Mouse (Mus musculus) heart, adult 9 months (tissue): ENCODE measurements around the gene Crtac1.

Experiments used
- DNase-seq, 2 experiments: peaks; one replicate each; pipeline ENCODE4 v3.0.0; 2022; ENCODE audit warnings: low spot score in 2 of 2

The Crtac1 gene

GRCm38 (mm10) chr19:42240881-42241280 is 190.7 kb downstream of the Crtac1 start:
- no peak for DNase-seq

GRCm38 (mm10) chr19:42238341-42238715 is 193.3 kb downstream of the Crtac1 start:
- peak; percentile 70 to 71 for DNase-seq

- peak; percentile 46 to 61 for DNase-seq
These were observed 193.8 kb downstream of the Crtac1 start for GRCm38 (mm10) chr19:42237602-42238340.
